Mouse (Mus musculus): ENCODE results near the gene Glis3.

The Glis3 gene

DNA sequence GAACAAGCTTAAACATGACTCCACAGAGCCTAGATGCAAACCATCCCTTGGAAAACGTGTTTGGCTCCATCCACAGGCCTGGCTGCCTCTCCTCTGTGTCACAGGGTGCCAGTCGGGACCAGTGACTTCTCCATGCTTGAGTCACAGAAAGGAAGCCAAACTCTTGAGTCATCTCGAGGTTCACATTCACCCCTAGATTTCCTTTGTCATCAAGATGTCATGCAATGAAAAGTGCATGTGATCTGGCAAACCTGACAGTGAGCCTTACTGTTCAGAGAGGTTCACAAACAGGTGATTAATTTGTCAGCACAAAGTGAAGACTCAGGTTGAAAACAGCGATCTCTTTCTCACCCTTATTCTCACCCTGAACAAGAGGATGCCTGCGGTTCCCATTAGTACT, 290.7 kb downstream of the Glis3 start:
- no peak for DNase-seq (ENCODE audit: low read depth, low spot score)

DNA sequence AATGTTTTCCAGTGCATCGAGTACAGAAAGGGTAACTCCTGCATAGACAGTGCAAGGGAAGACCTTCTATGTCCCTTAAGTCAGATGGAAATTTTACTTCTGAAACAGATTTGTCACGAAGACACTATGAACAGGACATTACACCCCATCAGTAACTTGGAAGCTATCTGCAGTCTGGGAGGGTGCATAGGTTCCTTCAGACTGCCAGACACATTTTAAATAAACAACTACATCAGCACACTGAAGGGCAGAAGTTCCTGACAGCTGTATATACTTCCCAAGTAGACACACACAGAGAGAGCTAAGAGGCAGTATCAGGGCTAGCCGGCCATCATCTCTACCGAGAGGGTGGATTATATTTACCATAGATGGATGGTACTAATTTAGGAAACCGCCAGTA, 296.5 kb downstream of the Glis3 start:
- no peak for DNase-seq (ENCODE audit: low read depth, low spot score)

DNA sequence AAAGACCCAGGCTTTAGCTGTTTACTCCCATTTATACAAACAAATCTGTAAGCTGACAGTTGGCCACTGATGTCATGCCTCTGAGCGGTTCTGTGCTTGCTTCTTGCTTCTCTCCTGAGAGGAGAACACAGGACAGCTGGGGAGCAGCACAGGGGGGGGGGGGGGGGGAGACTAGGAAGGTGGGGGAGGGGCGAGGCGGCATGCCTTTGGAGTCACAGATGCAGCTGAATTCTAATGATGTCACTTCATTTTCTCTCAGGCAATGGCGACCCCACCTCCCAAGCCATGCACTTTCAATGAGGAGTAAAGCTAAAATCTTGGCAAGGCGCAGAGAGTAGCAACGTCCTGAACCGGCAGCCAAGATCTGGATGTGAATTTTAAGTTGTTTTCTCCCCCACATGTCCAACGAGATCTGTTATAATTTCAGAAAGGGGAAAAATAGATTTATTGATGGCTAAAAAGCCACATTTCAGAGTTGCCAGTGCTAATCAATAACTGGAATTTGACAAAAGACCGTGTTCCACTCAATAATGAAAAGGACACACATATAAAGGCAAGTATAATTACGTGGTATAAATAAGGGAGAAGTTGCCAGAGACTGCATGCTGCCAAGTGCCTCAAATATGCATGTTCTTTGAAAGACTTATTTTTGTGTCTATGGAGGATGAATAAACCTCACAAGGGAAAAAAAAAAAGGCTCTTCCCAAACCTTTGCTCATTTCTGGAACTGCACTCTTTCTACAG, 297.5 kb downstream of the Glis3 start:
- DNase-seq (ENCODE audit: low read depth, low spot score), result no peak

DNA sequence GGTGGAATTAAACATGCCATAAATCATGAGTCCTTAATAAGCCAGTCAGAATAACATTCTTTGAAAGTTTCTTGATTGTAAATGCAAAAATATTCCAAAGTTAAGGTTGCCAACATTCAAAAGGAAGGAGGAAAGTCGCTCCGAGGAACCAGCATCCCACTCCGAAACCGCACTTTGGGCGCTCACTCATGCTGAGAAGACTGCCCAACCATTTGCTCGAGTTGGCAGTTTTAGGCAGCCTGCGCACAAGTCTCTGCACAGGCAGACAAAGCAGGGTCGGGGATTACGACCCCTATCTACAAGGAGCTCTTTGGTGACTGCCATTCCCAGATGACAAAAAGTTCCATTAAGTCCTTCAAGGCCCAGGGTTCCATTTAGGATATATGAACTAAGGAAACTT, 298.4 kb downstream of the Glis3 start:
- no peak for DNase-seq (ENCODE audit: low read depth, low spot score)

DNA sequence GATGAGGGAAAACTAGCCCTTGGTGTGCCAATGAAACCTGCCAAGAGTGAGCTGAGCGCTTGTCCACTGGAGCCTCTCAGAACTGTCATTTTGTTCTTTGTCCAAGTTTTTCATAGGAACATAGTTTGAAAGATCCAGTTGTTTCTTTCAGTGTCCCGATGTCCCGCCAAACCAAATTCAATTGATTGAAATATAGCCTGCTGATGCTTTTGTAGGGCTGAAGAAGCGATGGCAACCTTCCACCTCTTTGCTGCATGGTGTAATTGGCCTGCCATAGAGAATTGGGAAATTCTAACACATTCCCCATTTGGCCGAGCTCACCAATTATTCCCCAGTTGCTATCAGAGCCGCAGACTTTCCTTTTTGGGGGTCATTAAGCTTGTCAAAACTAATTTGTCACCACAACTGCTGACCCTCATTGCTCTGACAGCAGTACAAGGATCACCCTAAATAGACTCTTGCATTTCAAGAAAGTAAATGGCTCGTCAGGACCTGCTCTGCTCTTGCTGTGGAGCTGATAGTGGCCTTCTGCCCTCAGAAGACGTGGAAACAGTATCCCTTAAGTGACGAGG, 299.1 kb downstream of the Glis3 start:
- no peak for DNase-seq (ENCODE audit: low read depth, low spot score)

- no peak for DNase-seq (ENCODE audit: low read depth, low spot score)
Measured at GRCm38 (mm10) chr19:28377788-28378295, 302.0 kb downstream of the Glis3 start.

GRCm38 (mm10) chr19:28376401-28376800, 303.5 kb downstream of the Glis3 start:
- DNase-seq (ENCODE audit: low read depth, low spot score), result no peak

- DNase-seq (ENCODE audit: low read depth, low spot score), result no peak
Measured at GRCm38 (mm10) chr19:28375746-28376145, 304.1 kb downstream of the Glis3 start.

DNA sequence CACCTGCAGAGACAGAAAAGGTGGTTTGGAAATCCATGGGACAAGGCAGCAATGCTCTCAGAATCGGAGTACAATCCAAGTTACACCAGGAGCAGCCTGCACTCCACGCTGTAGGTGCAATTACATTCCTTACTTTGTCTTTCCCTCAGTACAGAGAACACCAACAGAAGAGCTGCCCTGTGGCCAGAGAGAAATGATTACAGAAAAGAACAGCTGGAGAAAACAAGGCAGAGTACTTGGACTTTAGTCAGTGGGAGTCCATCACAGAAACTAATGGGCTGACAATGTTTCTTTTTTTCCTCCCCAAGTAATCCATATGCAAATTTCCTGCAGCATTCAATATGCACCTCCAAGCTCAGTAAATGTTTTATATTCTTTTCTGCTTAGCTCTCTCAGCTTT, 305.4 kb downstream of the Glis3 start:
- DNase-seq (ENCODE audit: low read depth, low spot score), result no peak

- no peak for DNase-seq (ENCODE audit: low read depth, low spot score)
Measured at GRCm38 (mm10) chr19:28368215-28368614, 311.7 kb downstream of the Glis3 start.

DNA sequence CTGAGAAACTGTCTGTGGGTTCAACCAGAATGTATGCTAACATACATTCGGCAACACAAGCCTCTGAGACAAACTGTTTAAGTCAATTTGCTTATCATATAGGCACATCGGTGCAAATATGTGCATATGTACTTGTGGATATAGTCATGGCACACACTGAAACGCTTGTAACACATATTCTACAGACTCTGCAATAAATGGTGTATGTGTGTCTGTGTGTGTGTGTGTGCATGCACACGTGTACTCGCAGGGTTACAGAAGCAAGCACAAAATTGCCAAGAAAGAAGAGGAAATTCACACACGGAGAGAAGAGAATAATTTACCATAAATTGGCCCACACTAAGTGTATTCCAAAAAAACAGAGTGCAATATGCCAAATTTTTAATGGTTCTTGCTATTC, 312.6 kb downstream of the Glis3 start:
- no peak for DNase-seq (ENCODE audit: low read depth, low spot score)

- no peak for DNase-seq (ENCODE audit: low read depth, low spot score)
Measured at GRCm38 (mm10) chr19:28366766-28367165, 313.1 kb downstream of the Glis3 start.

DNA sequence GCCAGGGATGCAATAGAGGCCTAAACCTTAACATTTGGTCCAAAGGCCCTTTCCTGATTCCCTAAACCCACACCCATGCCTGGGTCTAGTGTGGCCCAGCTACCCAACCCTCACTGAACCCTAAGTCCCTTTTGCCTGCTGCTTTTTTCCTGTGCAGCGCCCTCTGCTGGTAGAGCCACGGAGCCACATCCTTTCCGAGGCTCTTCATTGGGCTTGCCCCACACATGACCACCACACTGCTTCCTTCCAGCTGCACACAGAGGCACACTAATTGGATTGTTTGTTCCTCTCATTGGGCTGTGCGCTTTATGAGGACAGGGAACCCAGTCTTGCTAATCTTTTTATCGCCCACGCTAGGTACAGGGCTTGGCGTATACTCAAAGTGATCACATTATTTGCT, 314.0 kb downstream of the Glis3 start:
- peak; percentile 6 for DNase-seq (ENCODE audit: low read depth, low spot score)

DNA sequence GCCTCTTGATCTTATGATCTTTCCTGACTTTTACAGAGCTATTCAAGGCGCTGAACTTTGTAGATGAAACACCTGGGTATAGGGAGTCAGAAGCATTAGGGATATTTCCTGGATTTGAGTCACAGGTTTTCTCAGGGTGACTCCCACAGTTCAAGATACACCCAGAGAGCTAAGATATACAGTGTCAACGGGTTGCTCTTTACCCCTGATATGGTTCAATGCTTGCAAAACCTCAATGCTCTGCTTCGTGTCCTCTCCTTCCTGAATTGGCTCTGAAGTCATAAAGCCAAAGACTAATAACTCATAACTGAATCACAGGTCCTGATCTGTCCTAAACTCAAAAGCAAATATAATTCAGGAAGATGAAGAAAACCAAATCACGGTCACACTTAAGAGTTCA, 319.0 kb downstream of the Glis3 start:
- no peak for DNase-seq (ENCODE audit: low read depth, low spot score)

- no peak for DNase-seq (ENCODE audit: low read depth, low spot score)
Measured at GRCm38 (mm10) chr19:28357595-28357994, 322.3 kb downstream of the Glis3 start.

DNA sequence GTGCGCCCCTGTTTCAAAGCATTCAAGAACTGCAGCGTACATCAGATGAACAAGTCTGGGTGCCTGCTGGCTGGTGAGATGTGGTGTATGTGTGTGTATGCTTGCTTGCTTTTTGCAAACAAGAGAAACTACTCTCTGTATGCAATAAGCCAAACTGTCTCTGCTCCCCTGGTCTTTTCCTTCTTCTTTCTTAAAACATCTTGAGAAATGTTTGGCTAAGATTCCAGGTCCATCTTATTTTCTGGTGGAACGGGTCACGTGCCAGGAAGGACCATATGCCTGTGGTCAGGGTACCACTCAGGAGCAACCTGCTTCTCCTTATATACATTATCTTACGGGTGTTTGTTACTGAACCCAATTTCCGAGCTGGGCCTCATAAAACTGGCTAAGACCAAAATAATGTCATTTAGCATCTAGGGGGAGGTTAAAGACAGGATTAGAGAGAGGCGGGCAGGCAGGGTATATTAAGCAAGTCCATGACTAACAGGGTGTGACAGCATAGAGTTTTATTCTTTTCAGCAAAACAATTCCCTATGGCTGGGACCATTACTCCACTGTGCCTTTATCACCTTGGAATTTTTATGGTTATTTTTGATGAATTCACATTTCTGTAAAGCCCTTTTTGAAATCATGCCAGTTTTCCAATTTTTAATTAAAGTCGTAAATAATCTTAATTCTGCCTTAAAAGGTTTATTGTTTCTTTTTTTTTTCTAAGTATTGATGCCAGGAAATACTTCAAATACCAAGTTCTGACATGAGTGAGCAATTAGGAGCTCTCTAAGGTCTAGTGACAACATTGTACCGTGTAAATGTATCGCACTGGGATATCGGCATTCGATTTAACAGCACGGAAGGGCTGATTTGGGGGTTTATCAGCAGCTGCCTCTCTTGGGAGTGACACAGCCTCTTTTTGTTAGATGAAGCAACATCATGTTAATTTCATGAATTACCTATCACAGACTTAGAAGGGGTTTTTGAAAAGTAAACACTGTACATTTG, 328.5 kb downstream of the Glis3 start:
- DNase-seq (ENCODE audit: low read depth, low spot score), result no peak

- DNase-seq (ENCODE audit: low read depth, low spot score), result no peak
Measured at GRCm38 (mm10) chr19:28347080-28347825, 332.6 kb downstream of the Glis3 start.

- no peak for DNase-seq (ENCODE audit: low read depth, low spot score)
Measured at GRCm38 (mm10) chr19:28343640-28344039, 336.2 kb downstream of the Glis3 start.

DNA sequence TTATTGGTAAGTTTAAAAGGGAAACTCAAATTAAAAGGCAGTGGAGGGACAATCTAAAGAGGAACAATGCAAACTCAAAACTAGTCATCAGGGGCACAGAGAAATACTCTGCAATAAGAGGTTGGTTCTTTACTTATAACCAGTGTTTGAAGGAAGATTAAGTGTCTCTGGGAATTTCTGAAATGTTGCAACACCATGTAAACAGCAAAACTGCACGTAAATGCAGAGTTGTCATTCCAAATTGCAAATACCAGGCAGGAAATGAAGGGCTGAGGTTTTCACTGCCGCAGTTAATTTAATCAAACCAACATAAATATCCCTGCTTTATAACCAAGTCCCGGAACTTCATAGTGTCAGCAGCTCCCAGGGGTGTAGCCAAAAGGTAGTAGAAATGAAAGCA, 342.3 kb downstream of the Glis3 start:
- DNase-seq (ENCODE audit: low read depth, low spot score), result no peak

DNA sequence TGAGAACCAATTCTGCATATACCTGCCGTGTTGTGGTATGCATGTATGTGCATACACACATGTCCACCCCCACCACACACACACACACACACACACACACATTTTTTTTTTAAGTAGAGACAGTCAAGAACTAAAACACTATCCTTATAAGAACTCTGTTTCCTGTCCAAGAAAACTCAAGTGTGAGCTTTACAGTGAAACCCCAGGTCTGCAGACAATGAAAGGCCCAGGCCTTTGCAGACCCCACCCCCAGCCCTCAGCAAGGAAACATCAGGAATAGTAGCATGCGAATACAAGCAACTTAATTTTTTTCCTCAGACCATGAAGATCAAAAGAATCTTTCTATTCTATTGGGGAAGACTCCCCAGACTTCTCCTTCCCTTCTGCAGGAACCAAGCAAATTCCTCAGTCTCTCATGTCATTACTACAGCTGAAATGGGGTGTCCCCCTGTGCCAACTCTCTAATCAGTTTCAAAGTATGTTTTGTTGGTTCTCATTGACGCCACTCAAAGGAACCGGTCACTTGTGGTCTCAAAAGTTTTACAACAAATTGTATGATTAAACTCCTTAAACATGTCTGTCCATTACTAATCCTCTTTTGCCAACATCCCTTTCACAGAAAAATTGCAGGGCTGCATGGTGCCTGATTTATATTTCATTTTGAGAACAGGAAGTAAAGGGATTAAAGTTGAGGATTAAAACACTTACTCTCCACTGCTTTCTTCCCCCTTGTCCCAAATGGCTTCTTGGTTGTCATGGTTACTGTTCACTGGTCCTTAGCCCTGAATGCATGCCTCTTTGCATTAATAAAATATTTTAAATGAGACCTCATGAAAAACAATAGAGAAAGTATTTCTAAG, 343.0 kb downstream of the Glis3 start:
- no peak for DNase-seq (ENCODE audit: low read depth, low spot score)

DNA sequence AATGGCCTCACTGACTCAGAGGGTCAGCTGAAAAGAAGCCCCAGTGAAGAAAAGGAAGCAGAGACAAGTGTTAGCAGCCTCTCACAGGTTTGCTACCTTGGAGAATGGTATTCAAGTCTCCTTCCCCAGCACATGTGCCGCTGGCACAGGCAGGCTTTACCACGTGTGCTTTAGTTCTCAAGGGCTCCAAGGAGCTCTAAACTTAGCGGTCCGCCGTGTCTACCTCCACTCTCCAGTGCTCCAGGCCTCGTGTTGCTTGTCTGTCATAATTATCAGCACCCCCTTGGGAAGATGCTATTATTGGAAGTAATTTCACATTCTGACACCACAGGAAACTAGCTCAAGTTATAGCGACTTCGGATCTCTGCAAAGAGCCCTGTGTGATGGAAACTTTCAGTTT, 344.0 kb downstream of the Glis3 start:
- no peak for DNase-seq (ENCODE audit: low read depth, low spot score)
